Mouse (Mus musculus): ENCODE data around the gene Mrpl14. TPM values are rescaled to one million over a fixed set of nuclear protein-coding genes. Genes with fewer than 3 reads are reported as not detected.

Mrpl14 gene
- total and polyA plus RNA-seq, 2 experiments from 2014 or later, result 25.3 to 98.6 TPM

DNA sequence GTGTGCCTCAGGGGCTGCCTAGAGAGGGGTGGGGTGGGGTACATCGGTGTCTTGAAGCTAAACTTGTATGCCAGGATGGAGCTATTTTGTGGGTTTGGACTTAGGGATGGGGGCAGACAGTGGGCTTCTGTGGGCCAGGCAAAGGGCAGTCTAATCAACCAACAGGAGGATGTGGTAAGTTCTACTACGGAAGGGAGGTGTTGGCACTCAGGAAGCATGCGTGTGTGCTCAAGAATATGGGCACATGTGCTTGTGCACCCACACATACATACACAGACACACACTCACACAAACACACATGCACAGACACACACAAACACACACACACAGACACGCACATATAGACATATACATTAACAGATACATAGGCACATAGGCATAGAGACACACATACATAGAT lies 61.2 kb downstream of the Mrpl14 start:
- H3K27ac ChIP-seq (ENCODE audit: low read depth, low read length), result no peak overlapping the region
- H3K9ac ChIP-seq, result no peak overlapping the region
- DNase-seq, result no peak
- no peak for ATAC-seq
- H3K4me1 ChIP-seq (ENCODE audit: insufficient read depth), result no peaks in the 10 kb centered on the region
- no peak overlapping the region for H3K4me2 ChIP-seq (ENCODE audit: low read depth)
- WGBS, result 92% methylated on average over 4 of the region's 4 CpGs
- H3K36me3 ChIP-seq (ENCODE audit: insufficient read depth), result no peaks in the 10 kb centered on the region
- no peak for TF ChIP-seq CTCF (IDR thresholded peaks at IDR 0.05; ENCODE audit: low read depth)
- no peaks in the 10 kb centered on the region for H3K27me3 ChIP-seq (ENCODE audit: insufficient read depth, low read length)
- no peaks in the 10 kb centered on the region for H3K9me3 ChIP-seq (ENCODE audit: low read length)
- no peak overlapping the region for H3K4me3 ChIP-seq (ENCODE audit: low read depth, low read length)

Other genes starting within 250 kb of the Mrpl14 start
- 0.92 and 1.6 TPM in 2 replicates for gene Spats1, start 210.9 kb upstream of the Mrpl14 start, total RNA-seq (2014; rRNA removed)
- gene Spats1, start 210.9 kb upstream of the Mrpl14 start, polyA plus RNA-seq (2015; fragmentation: Nextera tagmentation; extraction: Ambion mirVana), result 1.3 and 2.7 TPM in 2 replicates
- 19.2 and 20.8 TPM in 2 replicates for gene Aars2, start 179.5 kb upstream of the Mrpl14 start, total RNA-seq (2014; rRNA removed)
- gene Aars2, start 179.5 kb upstream of the Mrpl14 start, polyA plus RNA-seq (2015; fragmentation: Nextera tagmentation; extraction: Ambion mirVana), result 10.9 and 12.0 TPM in 2 replicates
- gene Tcte1, start 162.9 kb upstream of the Mrpl14 start, total RNA-seq (2014; rRNA removed), result 1.0 and 1.4 TPM in 2 replicates
- 4.7 and 5.7 TPM in 2 replicates for gene Tcte1, start 162.9 kb upstream of the Mrpl14 start, polyA plus RNA-seq (2015; fragmentation: Nextera tagmentation; extraction: Ambion mirVana)
- gene Tmem151b, start 136.6 kb upstream of the Mrpl14 start, total RNA-seq (2014; rRNA removed), result 79.2 and 79.6 TPM in 2 replicates
- 32.2 and 33.7 TPM in 2 replicates for gene Tmem151b, start 136.6 kb upstream of the Mrpl14 start, polyA plus RNA-seq (2015; fragmentation: Nextera tagmentation; extraction: Ambion mirVana)
- 2.8 and 3.1 TPM in 2 replicates for gene Nfkbie, start 130.6 kb upstream of the Mrpl14 start, total RNA-seq (2014; rRNA removed)
- 2.2 and 2.7 TPM in 2 replicates for gene Nfkbie, start 130.6 kb upstream of the Mrpl14 start, polyA plus RNA-seq (2015; fragmentation: Nextera tagmentation; extraction: Ambion mirVana)
- gene Slc35b2, start 122.4 kb upstream of the Mrpl14 start, total RNA-seq (2014; rRNA removed), result 80.9 and 87.0 TPM in 2 replicates
- gene Slc35b2, start 122.4 kb upstream of the Mrpl14 start, polyA plus RNA-seq (2015; fragmentation: Nextera tagmentation; extraction: Ambion mirVana), result 83.8 and 89.6 TPM in 2 replicates
- 1,283 and 1,351 TPM in 2 replicates for gene Hsp90ab1, start 113.1 kb upstream of the Mrpl14 start, total RNA-seq (2014; rRNA removed)
- gene Hsp90ab1, start 113.1 kb upstream of the Mrpl14 start, polyA plus RNA-seq (2015; fragmentation: Nextera tagmentation; extraction: Ambion mirVana), result 1,258 and 1,497 TPM in 2 replicates
- gene Slc29a1, start 86.7 kb upstream of the Mrpl14 start, total RNA-seq (2014; rRNA removed), result 68.3 and 84.5 TPM in 2 replicates
- gene Slc29a1, start 86.7 kb upstream of the Mrpl14 start, polyA plus RNA-seq (2015; fragmentation: Nextera tagmentation; extraction: Ambion mirVana), result 76.2 and 84.4 TPM in 2 replicates
- not detected in 2 replicates for gene Mymx, start 84.2 kb upstream of the Mrpl14 start, total RNA-seq (2014; rRNA removed)
- gene Mymx, start 84.2 kb upstream of the Mrpl14 start, polyA plus RNA-seq (2015; fragmentation: Nextera tagmentation; extraction: Ambion mirVana), result not detected in 2 replicates
- 0.85 and 1.3 TPM in 2 replicates for gene Capn11, start 27.0 kb upstream of the Mrpl14 start, total RNA-seq (2014; rRNA removed)
- gene Capn11, start 27.0 kb upstream of the Mrpl14 start, polyA plus RNA-seq (2015; fragmentation: Nextera tagmentation; extraction: Ambion mirVana), result 0.06 and 1.5 TPM in 2 replicates
- gene Tmem63b, start 583 bp downstream of the Mrpl14 start, total RNA-seq (2014; rRNA removed), result 198 and 228 TPM in 2 replicates
- 109 and 131 TPM in 2 replicates for gene Tmem63b, start 583 bp downstream of the Mrpl14 start, polyA plus RNA-seq (2015; fragmentation: Nextera tagmentation; extraction: Ambion mirVana)
- gene 1600014C23Rik, start 47.5 kb downstream of the Mrpl14 start, total RNA-seq (2014; rRNA removed), result not detected in 2 replicates
- gene 1600014C23Rik, start 47.5 kb downstream of the Mrpl14 start, polyA plus RNA-seq (2015; fragmentation: Nextera tagmentation; extraction: Ambion mirVana), result not detected in 2 replicates

Data from forebrain, postnatal 0 days (tissue).